Mouse (Mus musculus): ENCODE measurements around the gene Trim41. TPM values are rescaled to one million over a fixed set of nuclear protein-coding genes. Genes with fewer than 3 reads are reported as not detected.
A peak's percentile ranks its signal among the peaks of the same experiment; 100 is the strongest.

The Trim41 gene
- polyA plus RNA-seq, 1 experiment from 2014 or later, result 7.1 TPM

- peaks cover 99% of the 10 kb centered on the region for H3K36me3 ChIP-seq
- 67% methylated on average over 21 of the region's 21 CpGs for WGBS
- H3K9ac ChIP-seq, result no peak overlapping the region
- ATAC-seq (ENCODE audit: low FRiP score), result peak; percentile 45
- no peaks in the 10 kb centered on the region for H3K27me3 ChIP-seq
- peaks cover 11% of the 10 kb centered on the region for H3K4me1 ChIP-seq
- H3K27ac ChIP-seq, result no peak overlapping the region
- no peak overlapping the region for H3K4me3 ChIP-seq
- H3K4me2 ChIP-seq (replicated peaks), result no peak overlapping the region
- no peaks in the 10 kb centered on the region for H3K9me3 ChIP-seq (replicated peaks)
Observed at GRCm38 (mm10) chr11:48806856-48807562, 10.1 kb downstream of the Trim41 start.

- no peak for ATAC-seq (ENCODE audit: low FRiP score)
- H3K27me3 ChIP-seq, result no peaks in the 10 kb centered on the region
- H3K4me2 ChIP-seq (replicated peaks), result no peak overlapping the region
- H3K4me1 ChIP-seq, result peaks cover 22% of the 10 kb centered on the region
- H3K27ac ChIP-seq, result no peak overlapping the region
- H3K9me3 ChIP-seq (replicated peaks), result no peaks in the 10 kb centered on the region
- no peak overlapping the region for H3K9ac ChIP-seq
- 84% methylated on average over 2 of the region's 2 CpGs for WGBS
- H3K4me3 ChIP-seq, result no peak overlapping the region
- peaks cover 84% of the 10 kb centered on the region for H3K36me3 ChIP-seq
Observed at GRCm38 (mm10) chr11:48804922-48805321, 12.2 kb downstream of the Trim41 start.

GRCm38 (mm10) chr11:48803988-48804387 lies 13.2 kb downstream of the Trim41 start:
- H3K4me1 ChIP-seq, result peaks cover 23% of the 10 kb centered on the region
- no peak overlapping the region for H3K27ac ChIP-seq
- no peak overlapping the region for H3K4me2 ChIP-seq (replicated peaks)
- no peaks in the 10 kb centered on the region for H3K27me3 ChIP-seq
- no peak overlapping the region for H3K4me3 ChIP-seq
- 93% methylated on average over 2 of the region's 2 CpGs for WGBS
- H3K9me3 ChIP-seq (replicated peaks), result no peaks in the 10 kb centered on the region
- H3K9ac ChIP-seq, result no peak overlapping the region
- ATAC-seq (ENCODE audit: low FRiP score), result no peak
- peaks cover 75% of the 10 kb centered on the region for H3K36me3 ChIP-seq

- Histone ChIP-seq H3K9me3 (replicated peaks) (no peaks in the 10 kb centered on the region), H3K36me3 (peaks cover 57% of the 10 kb centered on the region), H3K9ac (peak overlapping the region; percentile 92), H3K27me3 (no peaks in the 10 kb centered on the region), H3K4me2 (replicated peaks) (peak overlapping the region; percentile 97), H3K4me1 (peaks cover 33% of the 10 kb centered on the region), H3K4me3 (peak overlapping the region; percentile 82), H3K27ac (no peak overlapping the region)
- WGBS, result 82% methylated on average over 17 of the region's 17 CpGs
- no peak for ATAC-seq (ENCODE audit: low FRiP score)
Observed at GRCm38 (mm10) chr11:48801831-48802772, 15.1 kb downstream of the Trim41 start.

- Histone ChIP-seq H3K4me1 (peaks cover 33% of the 10 kb centered on the region), H3K9ac (peak within 1 kb of the TSS; percentile 92), H3K4me3 (peak within 1 kb of the TSS; percentile 82), H3K4me2 (replicated peaks) (peak within 1 kb of the TSS; percentile 97), H3K27ac (peak within 1 kb of the TSS; percentile 95), H3K9me3 (replicated peaks) (no peaks in the 10 kb centered on the region), H3K27me3 (no peaks in the 10 kb centered on the region), H3K36me3 (peaks cover 37% of the 10 kb centered on the region)
- WGBS, result under 1% methylated on average over 47 of the region's 47 CpGs
- peak; percentile 94 for ATAC-seq (ENCODE audit: low FRiP score)
Observed at GRCm38 (mm10) chr11:48799921-48800701, 17.0 kb downstream of the Trim41 start, which contains the start of gene Rack1. Gene Rack1, plus strand, starts transcription at chr11:48800332.

GRCm38 (mm10) chr11:48798984-48799920 lies 17.9 kb downstream of the Trim41 start:
- WGBS, result 12% methylated on average over 18 of the region's 18 CpGs
- Histone ChIP-seq H3K4me1 (peaks cover 33% of the 10 kb centered on the region), H3K4me3 (peak overlapping the region; percentile 82), H3K36me3 (peaks cover 29% of the 10 kb centered on the region), H3K9ac (peak overlapping the region; percentile 92), H3K27me3 (no peaks in the 10 kb centered on the region), H3K4me2 (replicated peaks) (peak overlapping the region; percentile 97), H3K9me3 (replicated peaks) (no peaks in the 10 kb centered on the region), H3K27ac (peak overlapping the region; percentile 95)
- ATAC-seq (ENCODE audit: low FRiP score), result peak; percentile 21

GRCm38 (mm10) chr11:48798308-48798707 lies 18.8 kb downstream of the Trim41 start:
- H3K4me3 ChIP-seq, result no peak overlapping the region

GRCm38 (mm10) chr11:48797287-48797686 lies 19.9 kb downstream of the Trim41 start:
- Histone ChIP-seq H3K27ac (no peak overlapping the region), H3K4me1 (peaks cover 25% of the 10 kb centered on the region), H3K9me3 (replicated peaks) (no peaks in the 10 kb centered on the region), H3K4me2 (replicated peaks) (no peak overlapping the region), H3K9ac (no peak overlapping the region), H3K27me3 (no peaks in the 10 kb centered on the region), H3K36me3 (peaks cover 9% of the 10 kb centered on the region; the same call in 1 of the 2 replicates), H3K4me3 (no peak overlapping the region)
- no peak for ATAC-seq (ENCODE audit: low FRiP score)
- 92% methylated on average over 5 of the region's 5 CpGs for WGBS

More at GRCm38 (mm10) chr11:48798308-48798707, 18.8 kb downstream of the Trim41 start:
- peaks cover 19% of the 10 kb centered on the region for H3K36me3 ChIP-seq
- H3K4me2 ChIP-seq (replicated peaks), result no peak overlapping the region
- H3K27ac ChIP-seq, result no peak overlapping the region
- WGBS, result 89% methylated on average over 7 of the region's 7 CpGs
- no peak overlapping the region for H3K9ac ChIP-seq
- H3K27me3 ChIP-seq, result no peaks in the 10 kb centered on the region
- peaks cover 33% of the 10 kb centered on the region for H3K4me1 ChIP-seq
- no peaks in the 10 kb centered on the region for H3K9me3 ChIP-seq (replicated peaks)
- no peak for ATAC-seq (ENCODE audit: low FRiP score)

- no peak overlapping the region for H3K27ac ChIP-seq
- H3K9ac ChIP-seq, result no peak overlapping the region
- 79% methylated on average over 4 of the region's 4 CpGs for WGBS
- H3K4me2 ChIP-seq (replicated peaks), result no peak overlapping the region
- no peaks in the 10 kb centered on the region for H3K36me3 ChIP-seq
- H3K4me1 ChIP-seq, result peaks cover 15% of the 10 kb centered on the region
- no peaks in the 10 kb centered on the region for H3K9me3 ChIP-seq (replicated peaks)
- H3K4me3 ChIP-seq, result no peak overlapping the region
- no peak for ATAC-seq (ENCODE audit: low FRiP score)
- H3K27me3 ChIP-seq, result no peaks in the 10 kb centered on the region
Observed at GRCm38 (mm10) chr11:48796290-48796689, 20.9 kb downstream of the Trim41 start.

- Histone ChIP-seq H3K27ac (no peak overlapping the region), H3K36me3 (no peaks in the 10 kb centered on the region), H3K4me1 (peaks cover 14% of the 10 kb centered on the region; the same call in 1 of the 2 replicates), H3K4me3 (no peak overlapping the region), H3K4me2 (replicated peaks) (no peak overlapping the region), H3K9ac (no peak overlapping the region), H3K27me3 (no peaks in the 10 kb centered on the region), H3K9me3 (replicated peaks) (no peaks in the 10 kb centered on the region)
- no peak for ATAC-seq (ENCODE audit: low FRiP score)
- 91% methylated on average over 7 of the region's 7 CpGs for WGBS
Observed at GRCm38 (mm10) chr11:48795221-48795620, 21.9 kb downstream of the Trim41 start.

- 96% methylated on average over 3 of the region's 3 CpGs for WGBS
- Histone ChIP-seq H3K27ac (no peak overlapping the region), H3K36me3 (no peaks in the 10 kb centered on the region), H3K4me2 (replicated peaks) (no peak overlapping the region), H3K9me3 (replicated peaks) (no peaks in the 10 kb centered on the region), H3K27me3 (no peaks in the 10 kb centered on the region), H3K4me3 (no peak overlapping the region), H3K4me1 (0 out of 2 replicates have a peak, but pooled peaks cover 6% of the 10 kb centered on the region), H3K9ac (no peak overlapping the region)
- ATAC-seq (ENCODE audit: low FRiP score), result no peak
Observed at GRCm38 (mm10) chr11:48793184-48793583, 24.0 kb downstream of the Trim41 start.
